Mouse (Mus musculus): ENCODE data around the gene Dmbx1.

Dmbx1 gene

DNA sequence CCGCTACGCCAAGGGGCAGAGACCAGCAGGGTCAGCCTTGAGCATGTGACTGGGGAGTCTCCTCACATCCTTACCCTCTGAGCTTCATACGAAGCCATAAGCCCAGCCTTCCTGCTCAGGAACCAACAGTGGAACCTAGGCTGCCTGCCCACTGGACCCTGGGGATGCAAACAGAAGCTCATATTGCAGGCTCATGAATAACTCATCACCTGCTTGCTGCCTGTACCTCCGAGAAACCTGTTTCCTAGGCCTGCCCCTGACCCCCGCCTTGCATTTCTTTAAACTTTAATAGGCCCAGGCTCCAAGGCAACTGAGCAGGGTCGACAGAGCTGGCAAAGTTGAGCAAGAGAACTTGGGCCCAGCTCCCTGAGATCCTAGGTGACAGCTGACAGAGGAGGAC is 55.7 kb downstream of the Dmbx1 start, which contains the start of gene Kncn:
TSS of gene Kncn (plus strand) at position 379 of the 400 bp plus-strand sequence.
- no peak for DNase-seq

DNA sequence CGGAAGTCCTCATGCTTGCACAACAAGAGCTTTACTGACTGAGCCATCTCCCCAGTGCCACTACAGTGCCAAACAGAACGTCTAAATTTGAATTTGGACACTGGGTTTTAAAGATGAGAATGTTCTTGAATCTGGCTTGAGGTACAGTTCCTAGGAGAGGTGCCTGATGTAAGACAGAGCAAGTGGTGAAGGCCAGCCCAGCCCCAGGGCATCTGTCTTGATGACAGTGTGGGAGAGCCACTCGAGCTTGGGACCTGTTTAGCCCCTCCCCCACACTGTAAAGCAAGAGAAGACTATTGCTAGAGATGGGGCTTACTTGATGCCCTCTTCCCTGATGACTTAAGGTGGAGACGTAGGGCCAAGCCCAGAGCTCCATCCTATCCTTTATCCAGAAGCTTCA is 57.5 kb downstream of the Dmbx1 start:
- DNase-seq, result no peak

DNA sequence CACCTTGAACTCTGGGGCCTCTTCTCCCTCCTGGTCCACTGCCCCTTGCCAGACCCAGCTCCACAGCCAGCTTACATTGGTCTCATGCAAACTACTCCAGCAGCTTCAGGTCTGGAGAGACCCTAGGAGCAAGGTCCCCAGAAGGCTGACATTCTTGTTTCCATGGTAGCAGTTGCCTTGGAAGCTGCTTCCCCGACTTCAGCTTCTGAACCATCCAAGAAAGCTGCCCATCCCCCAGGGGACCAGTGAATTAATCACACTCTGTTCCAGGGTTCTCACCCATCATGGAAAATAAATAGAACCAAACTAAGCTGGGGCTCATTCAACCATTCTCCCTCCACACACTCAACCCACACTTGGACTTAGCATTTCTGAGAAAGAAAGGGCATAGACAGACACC is 58.5 kb downstream of the Dmbx1 start:
- DNase-seq, result peak; percentile 24 to 52

DNA sequence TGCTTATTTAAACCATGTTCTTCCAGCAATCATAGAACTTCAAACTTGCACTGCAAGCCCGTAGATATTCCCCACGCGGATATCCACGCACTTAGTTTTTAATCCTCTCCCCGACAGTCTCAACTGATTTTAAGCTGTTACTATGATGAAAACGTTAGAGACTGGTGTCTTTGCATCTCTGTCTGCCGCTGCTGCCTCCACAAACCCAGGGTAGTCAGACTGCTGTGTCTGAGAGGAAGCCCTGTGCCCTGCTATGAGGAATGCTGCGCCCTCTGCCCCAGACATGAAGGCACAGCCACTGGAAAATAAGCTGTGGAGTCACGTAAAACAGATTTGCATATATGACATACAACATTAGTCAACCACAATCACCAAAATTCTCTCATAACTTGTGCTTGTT is 60.9 kb downstream of the Dmbx1 start:
- no peak for DNase-seq

DNA sequence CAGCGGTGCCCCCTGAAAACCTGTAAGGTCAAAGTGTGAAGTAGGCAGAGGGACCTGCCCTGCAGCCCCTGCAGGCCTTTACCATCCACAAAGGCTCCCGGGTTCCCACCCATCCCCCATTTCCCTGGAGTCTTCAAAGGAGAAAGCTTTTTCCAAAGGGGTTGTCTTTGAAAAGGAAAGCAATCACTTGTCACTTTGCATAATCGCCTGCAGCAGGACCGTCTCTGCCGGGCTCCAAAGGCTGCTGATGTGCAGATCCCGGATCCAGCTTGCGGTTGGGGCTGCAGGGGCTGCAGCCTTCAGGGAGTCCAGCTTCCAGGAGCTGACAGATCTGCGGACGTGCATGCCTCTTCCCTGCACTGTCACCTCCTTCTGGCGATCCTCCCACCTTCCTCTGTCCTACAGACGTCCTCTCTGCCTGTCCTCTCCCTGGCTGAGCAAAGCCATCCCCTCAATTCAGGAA is 61.5 kb downstream of the Dmbx1 start:
- DNase-seq, result no peak

DNA sequence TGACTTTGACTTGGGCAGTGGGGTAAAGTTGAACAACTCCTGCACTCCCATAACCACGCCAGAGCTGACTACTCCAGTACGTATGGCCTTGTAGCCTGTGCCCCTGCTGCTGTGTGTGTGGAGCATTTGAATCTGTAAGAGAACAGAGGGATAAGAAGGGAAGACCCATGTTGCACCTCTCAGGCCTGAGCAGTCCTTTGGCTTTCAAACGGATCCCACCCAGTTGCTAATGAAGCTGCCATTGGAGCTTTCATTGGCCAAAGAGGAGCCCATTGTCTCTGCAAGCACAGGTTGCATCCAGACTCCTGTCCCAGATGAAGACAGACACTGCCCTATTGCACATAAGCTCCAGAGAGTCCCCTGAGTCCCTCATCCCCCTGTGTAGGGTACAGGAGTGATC is 66.5 kb downstream of the Dmbx1 start:
- DNase-seq, result no peak

DNA sequence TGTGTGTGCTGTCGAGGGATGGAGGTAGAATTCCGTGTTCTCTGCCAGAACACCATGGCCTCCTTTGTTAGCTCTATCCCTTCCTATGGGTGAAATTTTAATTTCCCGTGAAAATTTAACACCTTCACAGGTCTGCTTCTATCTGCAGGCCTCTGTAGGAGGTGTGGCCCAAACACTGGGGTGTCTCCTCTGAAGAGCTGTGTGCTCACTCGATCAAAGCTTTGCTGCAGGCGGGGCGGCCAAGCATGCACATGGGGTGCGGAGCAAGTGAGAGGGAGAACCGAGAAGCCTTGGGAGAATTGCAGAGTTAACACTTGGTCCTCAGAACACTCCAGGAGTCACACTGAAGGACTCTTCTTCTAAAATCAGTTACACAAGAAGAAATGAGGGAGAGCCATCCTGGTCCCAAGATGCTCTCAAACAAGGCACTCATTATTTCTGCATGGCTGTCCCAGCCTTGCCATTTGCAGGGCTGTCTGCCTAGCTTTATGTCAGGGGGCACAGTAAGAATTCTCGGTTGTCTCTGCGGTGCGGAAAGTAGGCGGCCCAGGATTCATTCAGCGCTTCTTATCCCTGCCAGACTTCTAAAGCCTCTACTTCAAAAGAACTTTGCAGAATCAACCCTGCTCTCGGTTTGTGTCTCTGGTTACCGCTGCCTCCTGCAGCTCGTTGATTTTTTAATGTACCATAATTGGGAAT is 70.1 kb downstream of the Dmbx1 start:
- no peak for DNase-seq

All from cerebellum, postnatal 14 days (tissue).